Mouse (Mus musculus): Measurements from ENCODE around the gene Iqcc.

The Iqcc gene

GRCm38 (mm10) chr4:129580347-129580746 lies 38.6 kb downstream of the Iqcc start:
- no peak for DNase-seq (ENCODE audit: extremely low read depth, low read depth)

DNA sequence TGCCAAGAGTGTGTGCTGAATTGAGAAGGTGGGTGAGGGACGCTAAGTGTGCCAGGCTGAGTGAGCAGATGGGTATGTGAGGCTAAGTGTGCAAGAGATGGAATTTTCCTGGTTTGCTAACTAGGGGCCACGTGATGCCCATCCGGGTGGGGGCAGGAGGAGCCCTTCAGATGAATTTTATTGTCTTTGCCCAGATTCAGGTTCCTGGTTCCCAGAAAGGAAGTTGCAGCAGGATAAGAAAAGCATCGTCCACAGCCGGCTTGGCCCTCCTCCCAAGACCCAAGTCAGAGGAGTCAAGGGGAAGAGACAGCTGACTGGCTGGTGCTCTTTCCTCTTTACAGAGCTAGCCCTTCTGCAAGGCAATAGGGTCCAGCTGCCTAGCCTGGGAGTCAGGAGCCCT lies 40.4 kb downstream of the Iqcc start, which contains the start of gene Fam167b:
Fam167b (minus strand) TSS at position 84 of the 400 bp plus-strand sequence.
- no peak for DNase-seq (ENCODE audit: extremely low read depth, low read depth)

GRCm38 (mm10) chr4:129577688-129578087 lies 41.2 kb downstream of the Iqcc start:
- no peak for DNase-seq (ENCODE audit: extremely low read depth, low read depth)

DNA sequence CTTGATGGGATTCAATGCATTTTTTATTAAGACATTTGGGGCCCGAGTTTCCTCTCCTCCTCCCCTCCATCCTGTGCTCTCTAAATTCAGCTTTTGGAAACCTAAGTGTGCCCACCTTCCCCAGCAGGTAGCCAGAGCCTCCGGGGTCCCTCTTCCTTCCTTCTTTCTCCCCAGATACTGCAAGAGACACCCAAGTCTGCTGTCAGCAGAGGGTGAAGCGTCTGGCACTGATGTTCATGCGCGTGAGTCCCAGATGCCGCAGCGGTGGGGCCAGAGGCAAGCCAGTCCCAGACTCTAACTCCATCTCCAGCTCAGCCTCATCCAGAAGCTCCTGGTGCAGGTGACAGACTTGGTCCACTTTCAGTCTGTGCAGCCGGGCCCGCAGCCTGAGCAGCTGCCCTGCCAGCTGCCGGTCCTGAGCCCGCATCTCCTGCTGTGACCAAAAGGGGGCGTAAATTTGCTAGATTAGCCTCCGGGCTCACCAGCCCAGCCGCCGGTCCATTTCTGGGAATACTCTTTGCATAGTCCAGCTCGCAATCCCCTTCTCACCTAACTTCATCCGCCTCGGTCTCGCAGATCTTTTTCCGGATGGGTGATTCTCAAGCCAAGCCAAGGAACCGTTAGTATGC lies 41.9 kb downstream of the Iqcc start:
- DNase-seq (ENCODE audit: extremely low read depth, low read depth): peak; percentile 22

DNA sequence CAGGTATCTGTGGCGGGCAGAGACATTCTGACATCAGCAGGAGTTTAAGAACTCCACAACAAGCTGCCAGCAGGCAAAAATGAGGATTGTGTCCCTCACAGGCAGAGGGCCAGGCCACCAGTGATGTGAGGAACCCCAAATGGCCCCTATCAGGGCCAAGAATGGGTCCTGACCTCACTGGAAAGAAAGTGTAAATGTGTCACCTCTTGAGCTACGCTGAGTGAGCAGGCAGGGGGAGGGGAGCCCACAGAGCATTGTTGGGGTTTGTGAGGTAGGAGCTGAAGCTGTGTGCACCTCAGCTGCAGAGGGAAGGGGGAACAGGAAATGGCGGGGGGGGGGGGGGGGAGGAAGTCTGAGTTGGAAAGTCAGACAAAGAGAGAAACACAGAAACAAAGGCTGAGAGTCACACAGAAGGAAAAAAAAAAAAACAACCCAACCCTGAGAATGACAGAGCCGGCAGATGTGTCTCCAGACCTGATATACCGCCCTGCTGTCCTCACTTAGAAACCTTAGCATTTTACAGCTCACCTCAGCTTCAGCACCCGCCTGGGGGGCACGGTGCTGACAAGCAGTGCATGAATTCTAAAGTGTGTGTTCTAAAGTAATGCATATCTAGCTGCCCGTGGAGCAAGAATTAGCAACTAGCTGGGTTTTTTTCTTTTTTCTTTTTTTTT lies 43.6 kb downstream of the Iqcc start:
- DNase-seq (ENCODE audit: extremely low read depth, low read depth): peak; percentile 33

GRCm38 (mm10) chr4:129573430-129573829 lies 45.5 kb downstream of the Iqcc start, which contains the start of gene Lck:
TSS of gene Lck (minus strand) at chr4:129573641.
- no peak for DNase-seq (ENCODE audit: extremely low read depth, low read depth)

- no peak for DNase-seq (ENCODE audit: extremely low read depth, low read depth)
Observed at GRCm38 (mm10) chr4:129573093-129573370, 45.9 kb downstream of the Iqcc start.

- DNase-seq (ENCODE audit: extremely low read depth, low read depth): no peak
Observed at GRCm38 (mm10) chr4:129572236-129573092, 46.4 kb downstream of the Iqcc start.

- DNase-seq (ENCODE audit: extremely low read depth, low read depth): no peak
Observed at GRCm38 (mm10) chr4:129571551-129572084, 47.3 kb downstream of the Iqcc start.

GRCm38 (mm10) chr4:129570028-129570427 lies 48.9 kb downstream of the Iqcc start:
- no peak for DNase-seq (ENCODE audit: extremely low read depth, low read depth)

GRCm38 (mm10) chr4:129568366-129568765 lies 50.5 kb downstream of the Iqcc start:
- DNase-seq (ENCODE audit: extremely low read depth, low read depth): no peak

DNA sequence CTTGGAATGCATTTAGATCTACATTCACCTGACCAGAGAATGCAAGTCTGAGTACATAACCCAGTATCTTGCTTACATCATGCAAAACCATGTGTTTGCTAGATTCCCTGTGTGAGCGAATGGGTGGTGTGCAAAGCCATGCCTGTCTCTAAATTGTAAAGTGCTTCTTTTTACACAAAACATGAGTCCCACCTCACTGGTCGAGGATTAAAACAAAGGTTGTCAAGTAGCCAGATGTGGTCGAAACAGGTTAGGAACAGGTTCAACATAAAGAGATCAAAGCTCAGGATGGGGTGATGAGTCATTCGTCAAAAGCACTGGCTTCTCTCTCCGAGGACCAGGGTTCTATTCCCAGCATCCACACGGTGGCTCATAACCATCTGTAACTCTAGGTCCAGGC lies 53.8 kb downstream of the Iqcc start:
- no peak for DNase-seq (ENCODE audit: extremely low read depth, low read depth)

Measured in MEL-GATA-1-ER (cell line).